Mouse (Mus musculus) urinary bladder, postnatal 14 days (tissue): ENCODE results near the gene Olfr1032.
"Not testable (repeated sequence)": the region's sequence is repeated elsewhere in the genome, so short reads cannot be mapped to it uniquely, and the experiment has no call there.

Experiments used
- DNase-seq: peaks from one replicate; pipeline ENCODE4 v3.0.0; 2021; ENCODE audit warnings: low spot score

Olfr1032 gene

DNA sequence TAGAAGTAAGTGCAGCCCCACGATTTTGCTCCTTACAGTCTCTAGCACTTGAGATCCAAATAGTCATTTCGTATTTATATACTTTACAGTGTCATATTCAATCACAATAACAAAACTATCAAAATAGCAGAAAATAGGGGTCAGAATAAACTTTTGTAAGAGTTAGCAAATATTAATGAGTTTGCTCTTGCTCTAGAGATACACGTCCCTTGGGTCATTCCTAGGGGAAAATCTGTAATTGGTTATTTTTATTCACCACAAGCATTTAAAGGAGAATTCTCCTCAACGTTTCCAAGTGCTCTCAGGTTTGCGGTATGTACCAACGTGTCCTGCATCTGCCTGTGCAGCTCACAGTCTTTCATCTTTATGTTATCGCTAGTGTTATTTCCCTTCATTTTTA is at the start of gene Olfr1032:
Gene Olfr1032, plus strand, starts transcription at position 301 of the 400 bp plus-strand sequence.
- no peak for DNase-seq

DNA sequence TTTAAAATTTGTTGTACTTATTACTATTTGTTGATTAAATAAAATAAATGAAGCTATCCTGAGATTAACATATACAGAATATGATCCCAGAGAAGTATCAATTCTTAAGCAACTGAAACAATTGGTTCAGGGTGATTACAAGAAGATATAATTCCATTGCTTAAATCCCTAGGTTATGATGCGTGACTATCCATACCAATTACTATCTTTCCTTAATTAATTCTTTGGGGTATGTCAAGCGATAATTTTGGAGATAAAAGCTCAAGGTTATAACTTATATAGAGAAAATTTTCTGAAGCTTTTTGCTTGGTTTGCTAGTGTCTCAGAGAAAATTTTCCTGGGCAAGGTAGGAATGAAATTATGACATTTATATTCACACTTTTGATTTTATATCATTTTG is 31.7 kb upstream of the Olfr1032 start, which contains the start of gene Olfr1029:
Gene Olfr1029, plus strand, starts transcription at position 301 of the 400 bp plus-strand sequence.
- no peak for DNase-seq

DNA sequence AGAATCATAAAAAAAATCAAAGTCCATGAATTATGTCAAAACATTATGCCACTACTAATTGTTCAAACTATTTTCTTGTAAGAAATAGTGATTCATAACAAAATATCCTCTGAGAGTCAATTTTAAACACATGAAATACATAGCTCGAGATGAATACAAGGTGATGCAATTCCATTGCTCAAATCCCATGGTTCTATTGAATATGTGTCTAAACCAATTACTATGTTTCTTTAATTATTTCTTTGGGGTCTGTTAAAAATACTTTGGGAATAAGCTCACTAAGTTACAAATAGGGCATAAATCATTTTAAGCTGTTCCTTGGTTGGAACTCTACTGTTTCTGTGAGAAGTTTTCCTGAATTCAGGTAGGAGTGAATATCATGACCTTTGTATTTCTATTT is 26.4 kb upstream of the Olfr1032 start, which contains the start of gene Olfr1030:
Gene Olfr1030, plus strand, starts transcription at position 301 of the 400 bp plus-strand sequence.
- no peak for DNase-seq

DNA sequence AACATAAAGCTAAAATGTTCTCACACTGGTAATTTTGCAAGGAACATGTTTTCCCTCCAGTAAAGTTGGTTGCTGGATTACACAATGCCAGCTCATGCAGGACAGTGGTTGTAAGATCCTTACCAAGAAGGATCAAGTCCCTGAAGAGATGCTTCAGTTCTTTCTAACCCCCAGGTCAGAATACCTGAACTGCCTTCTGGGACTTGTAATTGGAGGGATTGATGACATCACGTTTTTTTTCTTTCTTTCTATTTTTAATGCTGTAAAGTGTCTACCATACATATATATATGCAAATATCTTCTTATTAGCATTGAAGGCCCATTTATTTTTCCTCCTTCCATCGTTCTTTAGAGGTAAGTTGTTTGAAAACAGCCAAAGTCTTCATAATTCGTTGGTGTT is 15.3 kb upstream of the Olfr1032 start, which contains the start of gene Olfr1031:
Gene Olfr1031, plus strand, starts transcription at position 301 of the 400 bp plus-strand sequence.
- DNase-seq = no peak

DNA sequence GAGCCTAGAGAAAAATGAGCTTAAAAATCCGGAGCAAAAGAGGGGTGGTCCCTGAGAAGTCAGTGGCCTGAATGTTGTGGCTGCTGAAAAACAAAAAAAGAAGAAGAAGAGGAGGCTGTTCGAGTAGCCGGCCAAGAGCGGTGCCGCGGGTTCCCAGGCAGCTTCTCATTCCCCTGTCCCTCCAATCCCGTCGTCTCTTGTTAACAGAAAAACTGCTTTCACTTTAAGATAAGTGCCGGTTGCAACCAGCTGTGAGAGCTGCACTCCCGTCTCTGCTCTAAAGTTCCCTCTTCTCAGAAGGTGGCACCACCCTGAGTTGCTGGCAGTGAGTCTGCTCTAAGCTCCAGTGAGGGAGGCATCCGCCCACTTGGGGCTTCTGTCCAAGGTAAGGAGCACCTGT is 15.1 kb downstream of the Olfr1032 start, which contains the start of gene Olfr1033:
Gene Olfr1033, plus strand, starts transcription at position 228 of the 400 bp plus-strand sequence.
- not testable (repeated sequence) for DNase-seq

DNA sequence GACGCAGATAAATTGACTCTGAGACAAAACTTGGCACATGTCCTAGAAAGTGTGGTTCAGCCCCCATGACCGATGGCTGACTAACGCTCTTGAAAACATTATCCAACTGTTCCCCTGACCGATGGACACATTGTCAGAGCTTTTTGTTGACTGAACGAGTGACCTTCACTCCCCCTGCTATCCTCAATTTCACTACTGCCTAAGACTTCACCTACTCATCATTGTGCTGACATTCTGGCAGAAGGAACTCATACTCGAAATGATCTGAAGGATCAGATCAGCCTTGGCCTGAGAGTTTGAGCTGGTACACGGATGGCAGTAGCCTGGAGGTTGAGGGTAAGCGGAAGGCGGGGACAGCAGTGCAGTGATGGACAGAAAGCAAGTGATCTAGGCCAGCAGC is 16.2 kb downstream of the Olfr1032 start:
- DNase-seq = not testable (repeated sequence)

DNA sequence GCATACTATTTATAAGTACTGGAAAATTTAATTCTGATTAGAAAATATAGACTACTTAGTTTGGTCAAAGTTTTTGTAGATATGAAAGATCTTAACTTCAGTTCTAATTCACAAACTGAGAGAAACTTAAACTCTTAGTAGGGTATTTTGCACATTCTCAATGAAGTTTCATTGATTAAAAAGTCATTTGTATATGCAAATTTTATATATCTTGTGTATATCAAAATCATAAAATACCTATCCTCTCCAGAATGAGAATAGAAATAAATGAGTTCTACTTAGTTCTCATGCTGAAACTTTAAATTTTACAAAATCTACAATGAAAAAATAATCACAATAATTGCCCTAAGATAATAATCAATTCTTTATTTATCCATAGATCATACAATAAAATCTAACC is 40.2 kb downstream of the Olfr1032 start, which contains the start of gene Olfr1034:
Gene Olfr1034, plus strand, starts transcription at position 301 of the 400 bp plus-strand sequence.
- no peak for DNase-seq

DNA sequence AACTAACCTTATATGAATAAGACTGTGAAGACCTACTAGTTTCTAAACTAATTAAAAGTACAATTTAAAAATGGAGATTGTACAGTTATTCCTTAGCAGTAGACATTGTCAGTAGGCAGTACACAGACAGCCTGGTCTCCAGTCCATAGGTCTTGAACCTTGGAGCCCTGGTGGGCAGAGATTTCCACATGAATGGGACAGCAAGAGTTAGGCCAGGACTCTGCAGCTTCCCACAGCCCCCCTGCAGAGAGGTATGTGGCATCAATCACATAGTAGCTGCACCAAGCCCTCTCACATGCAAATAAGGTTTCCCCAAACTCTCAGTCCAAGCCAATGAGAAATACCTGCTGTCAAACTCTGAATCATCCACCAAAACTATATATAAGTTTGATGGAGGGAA is 45.4 kb downstream of the Olfr1032 start:
- DNase-seq = not testable (repeated sequence)
